Mouse (Mus musculus) kidney, adult 2 months (tissue): ENCODE results near the gene Abcb8. TPM values are rescaled to one million over a fixed set of nuclear protein-coding genes. Genes with fewer than 3 reads are reported as not detected.

Experiments used
- DNase-seq: peaks from one replicate; pipeline ENCODE4 v3.0.0; 2021
- H3K27ac ChIP-seq: fragments of 200-500 bp; 2 replicates; pipeline ENCODE4 v1.5.1; 2012; ENCODE audit warnings: low read depth, low read length, control low read depth, inconsistent platforms; ENCODE audit not compliant: insufficient read depth
- H3K27me3 ChIP-seq: fragments of 200-500 bp; replicated peaks from 2 replicates; pipeline ENCODE4 v1.6.1; 2012; ENCODE audit warnings: mild to moderate bottlenecking, moderate library complexity, low read length, inconsistent platforms; ENCODE audit not compliant: control insufficient read depth, insufficient read depth
- H3K36me3 ChIP-seq: fragments of 200-500 bp; 2 replicates; pipeline ENCODE4 v1.6.1; 2012; ENCODE audit warnings: mild to moderate bottlenecking, moderate library complexity, low read length, inconsistent platforms; ENCODE audit not compliant: control insufficient read depth, insufficient read depth
- H3K4me1 ChIP-seq: fragments of 200-500 bp; 2 replicates; pipeline ENCODE4 v1.6.1; 2011; ENCODE audit warnings: low read length; ENCODE audit not compliant: control insufficient read depth, insufficient read depth
- H3K4me3 ChIP-seq: fragments of 200-500 bp; 2 replicates; pipeline ENCODE4 v1.5.1; 2011; ENCODE audit warnings: mild to moderate bottlenecking, low read depth, low read length, control low read depth; ENCODE audit not compliant: insufficient read depth
- CTCF ChIP-seq: fragments of 200-500 bp; conservative IDR thresholded peaks from 2 replicates; pipeline ENCODE4 v1.5.1; 2011; ENCODE audit warnings: low read depth, mild to moderate bottlenecking, control low read depth, low read length, moderate library complexity, mixed read lengths; ENCODE audit not compliant: insufficient read depth, insufficient read length
- POLR2A ChIP-seq: fragments of 200-500 bp; IDR thresholded peaks from one replicate; pipeline ENCODE4 v1.6.1; 2011; ENCODE audit warnings: low read depth, low read length, control low read depth
- WGBS: fragments of 180-500 bp; shearing (Covaris S2); methylation state at CpG from one replicate; pipeline ENCODE4 v1.1.7; 2018; 5-methylcytosine and 5-hydroxymethylcytosine counted together
- polyA plus RNA-seq: library from polyadenylated mRNA; depleted of rRNA; stranded (reverse); fragments of >200 nt; gene quantifications from 2 replicates; pipeline ENCODE4 v1.2.3, GENCODE M21; 2012

The Abcb8 gene
- polyA plus RNA-seq, 1 experiment = 112 TPM

- Histone ChIP-seq H3K4me1 (peaks cover 14% of the 10 kb centered on the region; the same call in 1 of the 2 replicates), H3K27ac (peak within 1 kb of the TSS; percentile 99), H3K4me3 (peak within 1 kb of the TSS; percentile 70), H3K27me3 (no peaks in the 10 kb centered on the region), H3K36me3 (no peaks in the 10 kb centered on the region)
- DNase-seq = peak; percentile 100
- WGBS = under 1% methylated on average over 46 of the region's 46 CpGs
- TF ChIP-seq CTCF (no peak), POLR2A (peak; percentile 86)
Observed at GRCm38 (mm10) chr5:24423129-24424003, 29.9 kb downstream of the Abcb8 start, which contains the start of the genes Cdk5 and Slc4a2. Gene Cdk5 (minus strand): TSS chr5:24423530. Gene Slc4a2 (plus strand): TSS chr5:24423837.

- TF ChIP-seq POLR2A (no peak), CTCF (no peak)
- WGBS = 4% methylated on average over 21 of the region's 21 CpGs
- H3K4me1 ChIP-seq = peaks cover 16% of the 10 kb centered on the region; the same call in 1 of the 2 replicates
- H3K4me3 ChIP-seq = peak overlapping the region; percentile 70
- peak overlapping the region; percentile 99 for H3K27ac ChIP-seq
- H3K36me3 ChIP-seq = no peaks in the 10 kb centered on the region
- H3K27me3 ChIP-seq = no peaks in the 10 kb centered on the region
- DNase-seq = no peak
Observed at GRCm38 (mm10) chr5:24424004-24424781, 30.7 kb downstream of the Abcb8 start.

- no peak for TF ChIP-seq CTCF
- no peak for TF ChIP-seq POLR2A
- no peaks in the 10 kb centered on the region for H3K27me3 ChIP-seq
Observed at GRCm38 (mm10) chr5:24424861-24425411, 31.5 kb downstream of the Abcb8 start.

GRCm38 (mm10) chr5:24425421-24426036 is 32.1 kb downstream of the Abcb8 start:
- TF ChIP-seq CTCF (no peak), POLR2A (no peak)
- Histone ChIP-seq H3K36me3 (no peaks in the 10 kb centered on the region; the same call in 1 of the 2 replicates), H3K27ac (peak overlapping the region; percentile 3), H3K4me3 (peak overlapping the region; percentile 70), H3K4me1 (peaks cover 16% of the 10 kb centered on the region; the same call in 1 of the 2 replicates), H3K27me3 (no peaks in the 10 kb centered on the region)
- WGBS = 2% methylated on average over 29 of the region's 30 CpGs
- DNase-seq = no peak

More at GRCm38 (mm10) chr5:24424861-24425411, 31.5 kb downstream of the Abcb8 start:
- peak overlapping the region; percentile 99 for H3K27ac ChIP-seq
- H3K4me3 ChIP-seq = peak overlapping the region; percentile 70
- DNase-seq = peak; percentile 90
- H3K4me1 ChIP-seq = peaks cover 16% of the 10 kb centered on the region; the same call in 1 of the 2 replicates
- WGBS = under 1% methylated on average over 58 of the region's 60 CpGs
- no peaks in the 10 kb centered on the region; the same call in 1 of the 2 replicates for H3K36me3 ChIP-seq

GRCm38 (mm10) chr5:24426037-24426432 is 32.6 kb downstream of the Abcb8 start:
- peak overlapping the region; percentile 70 for H3K4me3 ChIP-seq
- WGBS = 7% methylated on average over 10 of the region's 10 CpGs

GRCm38 (mm10) chr5:24426556-24427284 is 33.3 kb downstream of the Abcb8 start:
- H3K27me3 ChIP-seq = no peaks in the 10 kb centered on the region
- H3K4me3 ChIP-seq = no peak overlapping the region
- WGBS = 32% methylated on average over 9 of the region's 9 CpGs
- no peak for TF ChIP-seq POLR2A
- no peak for TF ChIP-seq CTCF
- peaks cover 2% of the 10 kb centered on the region; the same call in 1 of the 2 replicates for H3K36me3 ChIP-seq
- no peak overlapping the region for H3K27ac ChIP-seq
- peaks cover 16% of the 10 kb centered on the region; the same call in 1 of the 2 replicates for H3K4me1 ChIP-seq
- no peak for DNase-seq

More at GRCm38 (mm10) chr5:24426037-24426432, 32.6 kb downstream of the Abcb8 start:
- peaks cover 16% of the 10 kb centered on the region; the same call in 1 of the 2 replicates for H3K4me1 ChIP-seq
- TF ChIP-seq POLR2A (no peak), CTCF (no peak)
- H3K27me3 ChIP-seq = no peaks in the 10 kb centered on the region
- H3K36me3 ChIP-seq = peaks cover 2% of the 10 kb centered on the region; the same call in 1 of the 2 replicates
- H3K27ac ChIP-seq = peak overlapping the region; percentile 3; the same call in 1 of the 2 replicates
- no peak for DNase-seq
